15 mouse cellular contexts compared by ENCODE assay signal in genomic region chr2:36082802-36083580, GRCm38 (mm10). TPM values are rescaled to one million over a fixed set of nuclear protein-coding genes. Genes with fewer than 3 reads are reported as not detected.
"Had no signal": no experiment of that assay in that cellular context is flagged by ENCODE, and none has a peak within 500 bp of the region (broad histone marks: within the 10 kb centered on the region; RNA-seq: fewer than 3 reads in every experiment).

No protein-coding gene starts in this region.

- H3K4me2 ChIP-seq: limb, embryonic 15.5 days; midbrain, embryonic 12.5 days; neural tube, embryonic 13.5 days; stomach, embryonic 15.5 days had no signal

- H3K4me1 ChIP-seq: midbrain, embryonic 12.5 days had no signal

- H3K27ac ChIP-seq: kidney, postnatal 0 days; limb, embryonic 15.5 days; liver, embryonic 14.5 days; midbrain, embryonic 12.5 days; neural tube, embryonic 13.5 days; stomach, embryonic 15.5 days had no signal

- H3K9me3 ChIP-seq: limb, embryonic 15.5 days; midbrain, embryonic 12.5 days; neural tube, embryonic 13.5 days; stomach, embryonic 15.5 days had no signal

- H3K4me3 ChIP-seq: limb, embryonic 15.5 days; midbrain, embryonic 12.5 days; neural tube, embryonic 13.5 days; stomach, embryonic 15.5 days had no signal

- H3K9ac ChIP-seq: limb, embryonic 15.5 days; liver, embryonic 14.5 days; midbrain, embryonic 12.5 days; neural tube, embryonic 13.5 days; stomach, embryonic 15.5 days had no signal

- ATAC-seq: midbrain, embryonic 16.5 days had no signal

- DNase-seq: lung, adult 18-20 months; right cerebral cortex, postnatal 14 days; thymus, adult 2 months; thymus, postnatal 25 days had no signal

- H3K36me3 ChIP-seq: limb, embryonic 15.5 days; midbrain, embryonic 12.5 days; neural tube, embryonic 13.5 days; stomach, embryonic 15.5 days had no signal

RNA-seq across cellular contexts. Expression of gene Lhx6, which starts 22.2 kb away (rescaled TPM):
- total RNA-seq: megakaryocyte-erythroid progenitor cell, adult 5-6 weeks had no signal

RNA-seq across cellular contexts. Expression of gene Morn5, which starts 33.7 kb away (rescaled TPM):
- total RNA-seq: megakaryocyte-erythroid progenitor cell, adult 5-6 weeks had no signal
- polyA plus RNA-seq: large intestine, adult 2 months; limb, embryonic 11.5 days; limb, embryonic 15.5 days; liver, embryonic 14.5 days; spleen, adult 2 months had no signal
